Mouse (Mus musculus) heart, embryonic 11.5 days (tissue): ENCODE measurements around the gene Npb. TPM values are rescaled to one million over a fixed set of nuclear protein-coding genes. Genes with fewer than 3 reads are reported as not detected.
A peak's percentile ranks its signal among the peaks of the same experiment; 100 is the strongest.

Experiments
- ATAC-seq: fragments of 200-750 bp; cut with Nextera tagmentation; replicated peaks from 2 replicates; pipeline ENCODE4 v1.8.0; 2017; ENCODE audit warnings: moderate library complexity; ENCODE audit not compliant: insufficient number of reproducible peaks, low FRiP score, low TSS enrichment
- H3K27ac ChIP-seq: fragments of 300-500 bp; sonication (generic); 2 replicates; pipeline ENCODE4 v1.5.1; 2014; ENCODE audit warnings: mild to moderate bottlenecking, low read depth, low read length
- H3K27me3 ChIP-seq: fragments of 300-500 bp; sonication (generic); 2 replicates; pipeline ENCODE4 v1.6.1; 2014; ENCODE audit warnings: mild to moderate bottlenecking, low read length, mixed read lengths; ENCODE audit not compliant: control insufficient read depth, insufficient read depth
- H3K36me3 ChIP-seq: fragments of 300-500 bp; sonication (generic); 2 replicates; pipeline ENCODE4 v1.6.1; 2014; ENCODE audit warnings: mild to moderate bottlenecking, low read length, moderate library complexity, mixed read lengths; ENCODE audit not compliant: control insufficient read depth, insufficient read depth
- H3K4me1 ChIP-seq: fragments of 300-500 bp; sonication (generic); 2 replicates; pipeline ENCODE4 v1.6.1; 2014; ENCODE audit warnings: low read length; ENCODE audit not compliant: control insufficient read depth, insufficient read depth
- H3K4me2 ChIP-seq: fragments of 300-500 bp; sonication (generic); 2 replicates; pipeline ENCODE4 v1.6.1; 2014; ENCODE audit warnings: mild to moderate bottlenecking, moderate library complexity
- H3K4me3 ChIP-seq: fragments of 300-500 bp; sonication (generic); 2 replicates; pipeline ENCODE4 v1.5.1; 2014; ENCODE audit warnings: low read depth, low read length
- H3K9ac ChIP-seq: fragments of 300-500 bp; sonication (generic); 2 replicates; pipeline ENCODE4 v1.6.1; 2014; ENCODE audit warnings: mild to moderate bottlenecking, low read depth, low read length, moderate library complexity
- H3K9me3 ChIP-seq: fragments of 300-500 bp; sonication (generic); replicated peaks from 2 replicates; pipeline ENCODE4 v1.6.1; 2016; ENCODE audit warnings: low read length; ENCODE audit not compliant: control insufficient read depth
- WGBS: fragments of 180-500 bp; shearing (Covaris S2); extraction: QIAGEN DNeasy Blood & Tissue Kit; methylation state at CpG from one replicate; pipeline ENCODE4 v1.1.7; 2014; ENCODE audit not compliant: insufficient replicate concordance; 5-methylcytosine and 5-hydroxymethylcytosine counted together
- polyA plus RNA-seq: library from polyadenylated mRNA; unstranded; fragments of >200 nt; fragmentation: Nextera tagmentation; extraction: Ambion mirVana; gene quantifications from 2 replicates; pipeline ENCODE4 v1.2.1, GENCODE M21; 2014

Gene Npb
- polyA plus RNA-seq, 1 experiment from 2014 or later = 8.8 TPM

DNA sequence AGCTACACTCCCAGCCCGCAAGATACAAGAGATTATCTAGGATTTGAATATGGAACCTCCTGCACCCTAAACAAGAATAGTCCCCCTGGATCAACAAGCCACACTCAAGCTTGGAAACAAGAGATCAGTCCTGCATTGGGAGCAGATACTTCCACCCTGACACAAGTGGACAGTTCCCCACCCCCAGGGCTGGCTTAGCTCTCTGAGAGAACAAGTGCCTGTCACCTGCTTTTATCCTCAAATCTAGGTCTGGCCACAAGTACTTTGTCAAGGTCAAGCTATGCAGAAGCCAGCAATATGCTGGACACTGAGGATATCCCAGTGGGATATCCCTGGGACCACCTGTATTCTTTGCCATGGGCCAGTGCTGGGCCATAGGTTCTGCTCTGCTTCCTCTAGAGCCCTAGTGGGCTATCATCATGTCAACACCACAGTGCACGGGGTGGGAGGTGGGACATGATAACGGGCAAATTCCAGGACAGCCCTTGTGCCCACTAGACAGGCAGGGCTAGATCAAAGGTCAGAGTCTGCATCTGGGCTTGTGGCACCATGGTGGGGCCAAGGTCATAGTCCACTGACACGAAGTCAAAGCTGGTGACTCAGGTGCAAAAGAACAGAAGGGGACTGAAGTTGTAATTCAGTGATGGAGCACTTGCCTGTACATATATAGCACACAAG is 8.5 kb downstream of the Npb start:
- peak overlapping the region; percentile 86 for H3K9ac ChIP-seq
- peaks cover 27% of the 10 kb centered on the region for H3K36me3 ChIP-seq
- WGBS = 31% methylated on average over 4 of the region's 4 CpGs
- peak overlapping the region; percentile 64 for H3K27ac ChIP-seq
- H3K4me3 ChIP-seq = peak overlapping the region; percentile 82
- H3K27me3 ChIP-seq = no peaks in the 10 kb centered on the region
- no peak for ATAC-seq
- H3K4me2 ChIP-seq = peak overlapping the region; percentile 93
- H3K9me3 ChIP-seq = no peaks in the 10 kb centered on the region
- peaks cover 12% of the 10 kb centered on the region for H3K4me1 ChIP-seq

DNA sequence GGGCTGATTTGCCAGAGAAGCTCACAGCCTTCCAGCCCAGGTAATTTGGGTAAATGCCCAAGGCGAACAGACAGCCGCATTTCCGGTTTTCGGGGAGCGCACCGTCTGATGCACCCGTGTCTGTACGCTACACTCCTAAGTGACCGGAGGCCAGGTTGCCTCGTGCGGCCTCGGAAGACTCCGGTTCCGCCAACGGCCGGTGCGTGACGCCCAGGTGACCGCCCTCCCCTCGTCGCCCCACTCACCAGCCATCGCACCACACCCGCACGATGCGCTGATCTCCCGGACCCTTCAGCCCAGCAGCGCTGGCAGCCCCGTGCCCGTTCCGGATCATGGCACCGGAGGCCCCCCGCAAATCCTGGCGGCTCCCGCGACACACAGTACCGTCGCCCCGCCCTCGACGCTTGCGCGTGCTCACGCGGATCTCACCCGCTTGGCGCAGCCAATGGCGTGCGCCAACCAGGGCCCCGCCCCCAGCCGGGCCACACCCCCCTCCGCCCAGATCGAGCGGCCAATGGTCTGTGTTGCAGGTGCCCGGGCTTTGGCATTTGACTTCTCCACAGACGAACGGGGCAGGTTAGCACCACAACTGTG is 9.3 kb downstream of the Npb start, which contains the start of gene Pcyt2:
Gene Pcyt2 (minus strand): TSS at position 418 of the 594 bp plus-strand sequence.
- peak within 1 kb of the TSS; percentile 82 for H3K4me3 ChIP-seq
- ATAC-seq = peak; percentile 93
- peak within 1 kb of the TSS; percentile 86 for H3K9ac ChIP-seq
- peaks cover 22% of the 10 kb centered on the region for H3K36me3 ChIP-seq
- H3K27ac ChIP-seq = peak within 1 kb of the TSS; percentile 64
- no peaks in the 10 kb centered on the region for H3K27me3 ChIP-seq
- H3K4me2 ChIP-seq = peak within 1 kb of the TSS; percentile 93
- 1% methylated on average over 56 of the region's 56 CpGs for WGBS
- H3K9me3 ChIP-seq = no peaks in the 10 kb centered on the region
- peaks cover 12% of the 10 kb centered on the region for H3K4me1 ChIP-seq

GRCm38 (mm10) chr11:120618619-120619535 is 10.6 kb downstream of the Npb start:
- H3K4me3 ChIP-seq = no peak overlapping the region
- H3K36me3 ChIP-seq = peaks cover 16% of the 10 kb centered on the region; the same call in 1 of the 2 replicates
- no peak for ATAC-seq
- H3K4me2 ChIP-seq = no peak overlapping the region
- H3K27me3 ChIP-seq = no peaks in the 10 kb centered on the region
- H3K9me3 ChIP-seq = no peaks in the 10 kb centered on the region
- H3K4me1 ChIP-seq = peaks cover 14% of the 10 kb centered on the region
- no peak overlapping the region for H3K27ac ChIP-seq
- no peak overlapping the region for H3K9ac ChIP-seq
- WGBS = 88% methylated on average over 25 of the region's 25 CpGs

- peaks cover 21% of the 10 kb centered on the region for H3K4me1 ChIP-seq
- no peak overlapping the region for H3K4me2 ChIP-seq
- no peaks in the 10 kb centered on the region for H3K27me3 ChIP-seq
- H3K4me3 ChIP-seq = no peak overlapping the region
- peaks cover 16% of the 10 kb centered on the region; the same call in 1 of the 2 replicates for H3K36me3 ChIP-seq
- H3K27ac ChIP-seq = no peak overlapping the region
- 93% methylated on average over 14 of the region's 14 CpGs for WGBS
- no peaks in the 10 kb centered on the region for H3K9me3 ChIP-seq
- no peak overlapping the region for H3K9ac ChIP-seq
- ATAC-seq = no peak
Measured at GRCm38 (mm10) chr11:120620195-120620594, 11.9 kb downstream of the Npb start.

DNA sequence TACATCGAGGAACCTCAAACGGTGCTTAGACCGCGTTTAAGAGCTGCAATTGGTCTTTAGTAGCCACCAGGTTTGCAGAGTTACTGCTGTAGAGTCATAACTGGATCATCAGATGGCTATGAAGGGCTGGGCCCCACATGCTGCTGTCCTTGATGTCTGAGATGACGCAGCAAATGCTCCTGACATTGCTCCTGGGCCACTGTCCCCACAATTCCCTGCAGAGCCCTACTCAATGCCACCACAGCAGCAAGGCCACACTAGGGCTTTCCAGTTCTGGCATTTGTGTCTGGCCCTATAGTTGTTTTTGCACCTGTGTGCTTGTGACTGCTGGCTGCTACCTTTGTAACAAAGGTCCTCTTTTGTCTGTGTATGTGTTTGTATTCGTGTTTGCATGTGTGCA is 14.5 kb downstream of the Npb start:
- Histone ChIP-seq H3K4me1 (peaks cover 19% of the 10 kb centered on the region), H3K27ac (no peak overlapping the region), H3K9ac (no peak overlapping the region), H3K27me3 (no peaks in the 10 kb centered on the region), H3K4me2 (no peak overlapping the region), H3K4me3 (no peak overlapping the region), H3K9me3 (no peaks in the 10 kb centered on the region), H3K36me3 (peaks cover 16% of the 10 kb centered on the region; the same call in 1 of the 2 replicates)
- no peak for ATAC-seq
- WGBS = 88% methylated on average over 6 of the region's 6 CpGs

DNA sequence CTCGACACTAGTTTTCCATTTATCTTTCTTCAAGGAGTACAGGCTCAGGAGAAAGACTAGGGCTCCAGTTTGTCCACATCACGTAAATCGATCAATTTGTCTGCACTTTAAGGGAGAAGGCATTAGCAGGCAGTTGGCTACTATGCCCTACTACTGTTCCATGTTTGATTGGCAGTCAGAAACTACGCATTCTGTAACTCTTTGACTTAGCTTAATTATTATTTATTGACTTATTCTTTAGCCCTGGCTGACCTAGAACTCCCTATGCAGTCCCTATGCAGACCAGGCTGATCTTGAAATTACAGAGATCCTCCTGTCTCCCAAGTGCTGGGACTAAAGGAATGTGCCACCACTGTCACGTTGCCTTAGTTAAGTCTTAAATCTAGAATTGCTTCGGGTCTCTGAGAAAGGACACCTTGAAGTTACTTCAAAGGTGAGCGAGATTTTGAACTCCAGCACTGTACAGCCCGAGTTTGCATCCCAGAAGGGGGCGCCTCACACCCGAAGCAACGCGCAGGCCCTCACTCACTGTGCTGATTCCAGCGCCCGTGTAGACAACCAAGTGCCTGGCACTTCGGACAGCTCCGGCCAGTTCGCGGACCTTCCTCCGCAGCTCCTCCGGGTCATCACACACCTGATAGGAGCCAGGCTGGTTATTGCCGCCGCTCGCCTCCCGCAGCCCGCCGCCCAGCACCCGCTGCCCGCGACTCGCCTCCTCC is 15.8 kb downstream of the Npb start:
- 12% methylated on average over 30 of the region's 30 CpGs for WGBS
- Histone ChIP-seq H3K27ac (peak overlapping the region; percentile 84), H3K4me3 (peak overlapping the region; percentile 99), H3K27me3 (no peaks in the 10 kb centered on the region), H3K9me3 (no peaks in the 10 kb centered on the region), H3K36me3 (peaks cover 19% of the 10 kb centered on the region; the same call in 1 of the 2 replicates), H3K9ac (peak overlapping the region; percentile 86), H3K4me2 (peak overlapping the region; percentile 94), H3K4me1 (peaks cover 17% of the 10 kb centered on the region)
- ATAC-seq = peak; percentile 76

DNA sequence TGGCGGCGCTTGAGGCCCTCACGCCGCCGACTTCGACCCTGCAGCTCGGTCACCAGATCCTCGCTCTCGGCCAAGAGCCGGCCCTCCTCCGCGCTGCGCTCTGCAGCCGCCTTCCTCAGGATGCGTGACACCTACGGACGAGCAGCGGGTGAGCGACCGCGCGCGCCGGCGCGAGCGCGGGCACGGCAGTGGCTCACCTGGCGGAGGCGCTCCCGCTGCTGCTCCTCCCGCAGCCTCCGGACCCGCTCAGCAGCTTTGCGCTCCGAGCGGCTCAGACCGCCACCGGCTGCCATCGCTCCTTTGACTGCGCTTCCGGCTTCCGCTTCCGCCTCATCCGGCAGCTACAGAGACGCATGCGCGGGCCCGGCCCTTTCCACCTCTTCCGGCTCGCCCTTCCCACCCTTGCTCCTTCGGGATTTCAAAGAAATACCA is 16.4 kb downstream of the Npb start:
- Histone ChIP-seq H3K4me2 (peak overlapping the region; percentile 94), H3K9ac (peak overlapping the region; percentile 86), H3K4me3 (peak overlapping the region; percentile 99), H3K27ac (peak overlapping the region; percentile 84), H3K4me1 (peaks cover 23% of the 10 kb centered on the region), H3K9me3 (no peaks in the 10 kb centered on the region), H3K36me3 (peaks cover 21% of the 10 kb centered on the region; the same call in 1 of the 2 replicates), H3K27me3 (no peaks in the 10 kb centered on the region)
- WGBS = under 1% methylated on average over 53 of the region's 53 CpGs
- peak; percentile 58 for ATAC-seq
